Mouse (Mus musculus): Measurements from ENCODE around the gene Cacng1. TPM values are rescaled to one million over a fixed set of nuclear protein-coding genes. Genes with fewer than 3 reads are reported as not detected.
A peak's percentile ranks its signal among the peaks of the same experiment; 100 is the strongest.

Cacng1 gene
- 0.33 TPM in 1 of 2 replicates, not detected in the other for polyA plus RNA-seq (2015; fragmentation: Nextera tagmentation; extraction: Ambion mirVana)

DNA sequence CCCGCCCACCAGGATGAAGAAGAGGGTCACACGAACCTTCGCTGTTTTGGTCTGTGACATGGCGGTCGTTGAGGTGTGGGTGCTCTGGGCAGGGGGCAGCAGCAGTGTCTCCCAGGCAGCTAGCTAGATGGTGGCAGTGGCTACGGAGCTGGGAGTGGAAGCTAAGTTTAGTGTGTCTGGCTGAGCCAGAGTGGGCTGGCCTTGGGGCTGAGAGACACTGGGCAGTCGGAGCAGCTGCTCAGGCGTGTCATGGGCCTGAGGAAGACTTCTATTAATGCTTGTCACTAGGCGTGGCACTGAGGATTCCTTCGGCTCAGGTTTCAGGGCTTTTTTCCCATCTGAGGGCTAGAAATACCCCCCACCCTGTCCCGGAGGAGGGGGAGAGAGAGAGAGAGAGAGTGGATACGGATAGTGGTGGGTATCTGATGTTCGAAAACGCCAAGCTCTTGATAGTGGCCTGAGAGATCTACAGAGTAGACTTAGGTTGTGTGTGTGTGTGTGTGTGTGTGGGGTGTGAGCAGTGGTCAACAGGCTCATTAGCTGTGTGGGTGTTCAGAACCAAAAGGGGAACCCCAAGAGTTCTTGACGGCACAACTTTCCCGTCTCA is at the start of gene Cacng1:
Cacng1 (minus strand) TSS at position 191 of the 607 bp plus-strand sequence.
- no peak for ATAC-seq
- no peak within 1 kb of the TSS for H3K9ac ChIP-seq
- no peaks in the 10 kb centered on the region for H3K4me1 ChIP-seq
- WGBS: 83% methylated on average over 16 of the region's 16 CpGs
- no peaks in the 10 kb centered on the region for H3K9me3 ChIP-seq (replicated peaks)
- H3K36me3 ChIP-seq (ENCODE audit: poor library complexity, severe bottlenecking): no peaks in the 10 kb centered on the region
- no peaks in the 10 kb centered on the region for H3K27me3 ChIP-seq
- no peak within 1 kb of the TSS for H3K4me2 ChIP-seq
- no peak within 1 kb of the TSS for H3K4me3 ChIP-seq
- no peak within 1 kb of the TSS for H3K27ac ChIP-seq

DNA sequence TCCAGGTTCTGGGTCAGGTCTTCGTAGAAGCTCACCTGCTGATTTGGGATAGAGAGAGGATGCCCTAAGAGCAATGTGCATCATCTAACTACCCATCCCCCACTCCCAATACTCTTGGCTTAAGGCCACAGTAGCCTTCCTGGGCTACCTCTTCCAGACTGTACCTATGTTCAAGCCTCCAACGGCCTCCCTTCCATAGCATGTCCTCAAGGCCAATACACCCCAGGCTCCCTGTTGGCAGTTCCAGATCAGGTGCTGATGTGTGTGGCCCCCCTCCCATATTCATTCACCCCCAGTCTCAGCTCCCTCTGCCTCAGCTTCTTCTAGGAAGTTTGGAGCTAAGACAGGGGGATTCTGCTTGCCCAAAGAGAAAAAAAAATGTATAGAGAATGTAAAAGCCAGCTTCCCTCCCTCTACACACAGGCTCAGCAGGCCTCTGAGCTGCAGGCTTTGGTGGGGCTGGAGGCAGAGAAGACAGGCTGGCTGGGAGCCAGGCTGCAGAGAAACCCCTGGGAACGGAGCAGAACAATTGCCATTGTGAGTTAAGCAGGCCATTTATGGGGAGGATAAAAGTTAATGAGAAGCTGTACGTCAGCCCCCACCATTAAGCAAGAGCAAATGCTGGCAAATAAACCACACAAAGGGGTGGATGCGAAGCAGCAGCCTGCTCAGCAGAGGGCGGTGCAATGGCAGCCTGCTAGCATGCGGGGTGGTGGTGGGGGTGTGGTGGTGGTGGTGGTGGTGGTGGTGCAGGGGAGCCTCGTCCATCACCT is 46.6 kb upstream of the Cacng1 start:
- Histone ChIP-seq H3K9me3 (replicated peaks) (no peaks in the 10 kb centered on the region), H3K4me2 (peak overlapping the region; percentile 33), H3K27me3 (no peaks in the 10 kb centered on the region), H3K9ac (0 out of 2 replicates have a peak overlapping the region, but pooled peaks have one; percentile 5), H3K27ac (peak overlapping the region; percentile 87), H3K4me1 (peaks cover 70% of the 10 kb centered on the region), H3K36me3 (ENCODE audit: poor library complexity, severe bottlenecking) (peaks cover under 1% of the 10 kb centered on the region; the same call in 1 of the 2 replicates), H3K4me3 (no peak overlapping the region)
- 7% methylated on average over 8 of the region's 8 CpGs for WGBS
- ATAC-seq: peak; percentile 89

DNA sequence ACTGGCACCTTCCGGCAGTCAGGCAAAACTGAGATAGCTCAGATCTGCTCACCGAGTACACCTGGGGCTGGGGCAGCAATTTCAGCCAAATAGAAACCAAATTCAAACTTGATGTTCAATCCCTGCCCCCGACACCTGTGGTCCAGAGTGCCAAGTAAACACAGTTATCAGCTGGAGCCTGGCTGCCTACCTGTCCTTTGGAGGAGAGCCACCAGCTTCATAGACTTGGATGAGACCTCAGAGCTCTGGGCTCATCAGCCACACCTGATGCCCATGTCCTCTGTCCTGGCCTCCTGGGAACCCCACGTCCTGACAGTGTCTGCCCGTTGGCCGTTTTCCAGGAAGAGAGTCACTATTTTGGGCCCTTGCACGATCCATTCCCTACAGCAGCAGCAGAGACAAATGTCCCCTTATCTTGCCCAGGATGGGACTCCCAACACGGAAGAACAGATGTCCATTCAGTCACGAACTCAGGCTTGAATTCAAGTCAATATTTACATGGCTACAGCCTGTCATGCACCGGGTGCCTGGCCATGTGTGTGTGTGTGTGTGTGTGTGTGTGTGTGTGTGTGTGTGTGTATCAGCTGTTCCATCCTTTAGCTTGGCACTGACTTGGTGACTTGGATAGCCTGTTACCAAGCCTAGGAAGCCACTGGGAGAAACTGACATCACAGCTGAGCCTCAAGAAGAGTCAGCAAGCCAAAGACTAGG is 45.6 kb upstream of the Cacng1 start:
- H3K36me3 ChIP-seq (ENCODE audit: poor library complexity, severe bottlenecking): peaks cover 6% of the 10 kb centered on the region; the same call in 1 of the 2 replicates
- no peak overlapping the region for H3K4me3 ChIP-seq
- ATAC-seq: no peak
- H3K27me3 ChIP-seq: no peaks in the 10 kb centered on the region
- no peak overlapping the region for H3K9ac ChIP-seq
- peaks cover 63% of the 10 kb centered on the region for H3K4me1 ChIP-seq
- no peaks in the 10 kb centered on the region for H3K9me3 ChIP-seq (replicated peaks)
- 74% methylated on average over 10 of the region's 10 CpGs for WGBS
- H3K27ac ChIP-seq: peak overlapping the region; percentile 87; the same call in 1 of the 2 replicates
- no peak overlapping the region for H3K4me2 ChIP-seq

DNA sequence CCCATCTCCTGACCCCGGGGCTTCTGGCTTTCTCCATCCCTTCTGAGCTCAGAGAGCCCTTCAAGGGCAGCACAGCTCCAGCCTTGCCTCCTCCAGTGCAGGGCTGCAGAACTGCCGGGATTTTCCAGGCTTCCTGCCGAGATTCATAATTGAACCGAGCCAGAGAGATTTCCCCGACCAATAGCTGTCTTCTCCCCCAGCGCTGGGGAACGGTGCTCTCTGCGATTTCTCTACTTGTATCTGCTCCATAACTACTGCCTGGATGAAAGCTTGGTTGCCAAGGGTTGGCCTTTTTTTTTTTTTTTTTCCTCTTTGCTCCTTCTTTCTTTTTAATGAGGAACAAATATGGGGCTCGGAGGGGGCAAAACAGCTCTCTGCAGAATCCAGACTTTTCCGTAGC is 43.7 kb upstream of the Cacng1 start:
- WGBS: 14% methylated on average over 10 of the region's 10 CpGs
- Histone ChIP-seq H3K9me3 (replicated peaks) (no peaks in the 10 kb centered on the region), H3K4me3 (no peak overlapping the region), H3K36me3 (ENCODE audit: poor library complexity, severe bottlenecking) (peaks cover 6% of the 10 kb centered on the region; the same call in 1 of the 2 replicates), H3K4me2 (peak overlapping the region; percentile 17), H3K4me1 (peaks cover 61% of the 10 kb centered on the region), H3K27ac (0 out of 2 replicates have a peak overlapping the region, but pooled peaks have one; percentile 16), H3K27me3 (no peaks in the 10 kb centered on the region), H3K9ac (no peak overlapping the region)
- no peak for ATAC-seq

DNA sequence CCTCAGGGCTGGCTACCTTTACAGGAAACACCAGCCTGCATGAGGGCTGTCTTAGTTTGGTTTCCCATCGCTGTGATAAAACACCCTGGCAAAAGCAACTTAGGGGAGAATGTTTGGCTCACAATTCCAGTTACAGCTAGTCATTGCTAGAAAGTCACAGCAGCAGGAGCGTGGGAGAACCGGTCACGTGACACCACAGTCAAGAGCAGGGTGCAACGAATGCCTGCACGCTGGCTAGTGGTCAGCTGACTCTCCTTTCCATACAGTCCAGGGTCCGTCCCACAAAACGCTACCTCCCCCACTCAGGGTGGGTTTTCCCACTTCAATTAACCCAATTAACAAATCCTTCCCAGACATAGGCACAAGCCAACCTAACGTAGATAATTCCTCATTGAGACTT is 43.2 kb upstream of the Cacng1 start:
- H3K4me2 ChIP-seq: peak overlapping the region; percentile 17
- no peak for ATAC-seq
- peaks cover 58% of the 10 kb centered on the region for H3K4me1 ChIP-seq
- H3K27ac ChIP-seq: 0 out of 2 replicates have a peak overlapping the region, but pooled peaks have one; percentile 16
- WGBS: 48% methylated on average over 9 of the region's 9 CpGs
- H3K4me3 ChIP-seq: no peak overlapping the region
- no peak overlapping the region for H3K9ac ChIP-seq
- H3K27me3 ChIP-seq: no peaks in the 10 kb centered on the region
- H3K36me3 ChIP-seq (ENCODE audit: poor library complexity, severe bottlenecking): peaks cover 6% of the 10 kb centered on the region; the same call in 1 of the 2 replicates
- no peaks in the 10 kb centered on the region for H3K9me3 ChIP-seq (replicated peaks)

DNA sequence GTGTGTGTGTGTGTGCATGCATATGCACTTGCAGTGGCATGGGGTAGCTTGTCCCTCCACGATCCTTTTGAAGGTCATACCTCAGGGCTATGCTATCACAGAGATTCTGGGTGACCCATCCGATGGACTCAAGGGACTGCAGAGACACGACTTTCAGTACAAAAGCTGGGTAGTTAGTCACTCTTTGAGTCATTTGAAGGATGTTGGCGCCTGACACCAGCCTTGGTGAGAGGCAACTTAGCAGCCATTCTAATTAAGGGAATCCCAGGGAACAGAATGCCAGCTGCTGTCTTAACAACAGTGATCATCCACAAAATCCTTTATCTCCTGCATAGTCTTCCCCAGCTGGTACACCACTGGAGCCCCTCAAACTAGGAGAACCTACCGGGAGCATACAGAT is 32.8 kb upstream of the Cacng1 start:
- no peak for ATAC-seq
- no peaks in the 10 kb centered on the region for H3K9me3 ChIP-seq (replicated peaks)
- WGBS: 78% methylated on average over 5 of the region's 5 CpGs
- peaks cover 8% of the 10 kb centered on the region; the same call in 1 of the 2 replicates for H3K4me1 ChIP-seq
- no peak overlapping the region for H3K4me3 ChIP-seq
- H3K27me3 ChIP-seq: no peaks in the 10 kb centered on the region
- H3K9ac ChIP-seq: no peak overlapping the region
- H3K4me2 ChIP-seq: no peak overlapping the region
- H3K36me3 ChIP-seq (ENCODE audit: poor library complexity, severe bottlenecking): no peaks in the 10 kb centered on the region
- H3K27ac ChIP-seq: no peak overlapping the region

DNA sequence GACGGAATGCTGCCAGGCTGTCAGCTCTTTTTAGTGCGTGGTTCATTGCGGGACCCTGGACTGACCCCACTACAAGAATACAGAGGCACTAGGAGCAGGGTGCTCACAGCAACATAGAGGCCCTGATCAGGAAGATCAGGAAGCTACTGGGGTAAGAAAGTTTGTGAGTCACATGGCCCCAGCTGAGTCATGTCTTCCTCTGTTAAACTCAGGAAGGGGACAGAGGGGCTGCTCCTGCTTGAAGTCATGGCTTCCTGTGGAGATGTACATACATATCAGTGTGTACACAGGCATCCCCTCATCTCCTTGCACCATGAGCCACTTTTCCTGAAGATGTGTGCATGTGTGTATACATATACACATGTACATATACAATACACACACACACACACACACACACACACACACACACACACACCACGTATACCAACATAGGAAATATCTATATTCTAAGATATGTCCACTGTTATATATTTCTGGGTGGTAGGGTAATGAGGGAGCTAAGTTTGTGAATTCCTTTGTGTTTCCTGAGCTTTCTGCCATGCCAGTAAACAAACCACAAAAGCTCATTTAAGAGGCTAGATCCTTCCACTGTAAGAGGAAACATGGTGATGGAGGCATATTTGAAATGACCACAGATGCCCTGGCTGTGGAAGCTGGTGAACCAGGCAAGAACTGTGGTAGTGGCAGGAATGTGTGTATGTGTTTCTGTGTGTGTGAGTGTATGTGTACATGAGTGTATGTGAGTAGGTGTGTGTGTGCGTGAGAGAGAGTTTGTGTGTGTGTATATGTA is 32.1 kb upstream of the Cacng1 start:
- no peak overlapping the region for H3K4me3 ChIP-seq
- H3K27me3 ChIP-seq: no peaks in the 10 kb centered on the region
- no peaks in the 10 kb centered on the region for H3K36me3 ChIP-seq (ENCODE audit: poor library complexity, severe bottlenecking)
- 91% methylated on average over 5 of the region's 5 CpGs for WGBS
- no peak for ATAC-seq
- H3K9ac ChIP-seq: no peak overlapping the region
- no peak overlapping the region for H3K27ac ChIP-seq
- H3K4me1 ChIP-seq: peaks cover 3% of the 10 kb centered on the region; the same call in 1 of the 2 replicates
- H3K4me2 ChIP-seq: no peak overlapping the region
- no peaks in the 10 kb centered on the region for H3K9me3 ChIP-seq (replicated peaks)

DNA sequence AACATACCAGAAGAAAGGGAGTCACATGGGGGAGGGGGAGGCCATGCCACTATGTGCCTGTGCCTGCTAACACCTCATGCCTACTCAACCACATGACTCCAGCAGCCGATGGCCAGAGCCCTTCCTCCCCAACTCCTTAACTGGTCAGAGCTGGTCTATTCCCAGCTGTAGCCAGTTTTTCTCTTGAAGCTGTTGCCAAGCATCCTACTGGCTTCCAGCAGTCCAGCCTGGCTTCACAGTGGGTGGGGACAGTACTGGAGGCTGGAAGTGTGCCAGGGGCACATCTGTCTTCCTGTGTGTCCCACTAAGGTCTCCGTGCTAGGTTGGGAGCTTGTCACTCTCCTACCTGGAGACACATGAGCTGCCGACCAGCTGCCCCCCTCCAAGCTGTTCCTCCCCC is 26.8 kb upstream of the Cacng1 start:
- no peak overlapping the region for H3K9ac ChIP-seq
- H3K27ac ChIP-seq: no peak overlapping the region
- H3K9me3 ChIP-seq (replicated peaks): no peaks in the 10 kb centered on the region
- no peak overlapping the region for H3K4me3 ChIP-seq
- H3K4me1 ChIP-seq: peaks cover 28% of the 10 kb centered on the region
- ATAC-seq: no peak
- H3K4me2 ChIP-seq: no peak overlapping the region
- peaks cover 31% of the 10 kb centered on the region for H3K36me3 ChIP-seq (ENCODE audit: poor library complexity, severe bottlenecking)
- WGBS: 57% methylated on average over 3 of the region's 3 CpGs
- H3K27me3 ChIP-seq: no peaks in the 10 kb centered on the region

DNA sequence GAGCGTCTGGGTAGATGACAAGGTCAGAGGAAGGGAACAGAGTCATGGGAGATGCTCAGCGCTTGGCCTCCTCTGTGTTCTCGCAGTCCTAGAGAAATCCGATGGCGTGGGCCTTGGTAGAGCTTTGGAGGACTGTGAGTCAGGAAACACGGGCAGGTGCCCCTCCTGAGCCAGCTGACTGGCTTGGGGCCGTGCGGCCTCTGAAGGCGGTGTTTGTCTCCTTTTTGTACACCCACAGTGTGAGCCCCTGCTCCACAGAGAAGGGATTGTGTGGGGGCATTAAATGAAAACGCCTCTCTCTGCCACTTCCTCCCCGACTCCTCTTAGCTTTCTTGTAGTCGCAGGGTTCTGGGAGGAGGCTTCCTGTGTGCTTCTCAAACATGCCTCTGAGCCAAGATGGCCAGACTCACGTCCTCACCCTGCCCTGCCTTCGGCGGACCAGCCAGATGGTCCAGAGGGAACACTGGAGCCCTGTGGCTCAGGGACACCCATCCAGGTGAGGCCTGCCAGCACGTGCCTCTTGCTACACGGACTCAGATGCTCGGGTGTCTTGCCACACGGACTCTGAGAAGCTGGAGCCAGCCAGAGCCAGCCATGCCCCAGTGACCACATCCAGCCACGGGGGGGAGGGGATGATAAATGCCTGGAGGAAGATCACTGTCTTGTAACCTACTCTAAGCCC is 22.2 kb upstream of the Cacng1 start:
- Histone ChIP-seq H3K4me1 (peaks cover 28% of the 10 kb centered on the region), H3K9ac (no peak overlapping the region), H3K9me3 (replicated peaks) (no peaks in the 10 kb centered on the region), H3K4me3 (no peak overlapping the region), H3K27ac (no peak overlapping the region), H3K36me3 (ENCODE audit: poor library complexity, severe bottlenecking) (peaks cover 75% of the 10 kb centered on the region), H3K4me2 (no peak overlapping the region), H3K27me3 (no peaks in the 10 kb centered on the region)
- no peak for ATAC-seq
- 87% methylated on average over 20 of the region's 20 CpGs for WGBS

DNA sequence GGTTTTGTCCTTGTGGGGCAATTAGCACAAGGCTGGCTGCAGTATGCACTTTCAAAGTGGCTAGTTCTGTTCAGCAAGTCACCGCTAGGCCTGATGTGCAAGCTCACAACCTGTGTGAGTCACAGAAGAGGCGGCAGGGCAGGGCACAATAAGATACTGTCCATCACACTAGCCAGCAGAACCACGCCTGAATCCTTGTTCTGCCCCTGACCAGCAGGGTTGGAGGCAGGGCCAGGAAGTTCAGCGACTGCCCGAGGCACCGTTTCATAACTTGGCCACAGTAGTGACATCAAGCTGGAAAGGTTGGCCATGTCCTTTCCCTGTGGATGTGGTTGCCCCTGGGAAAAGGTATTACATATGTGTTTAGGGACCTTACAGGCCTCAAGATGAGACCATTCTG is 21.6 kb upstream of the Cacng1 start:
- Histone ChIP-seq H3K9me3 (replicated peaks) (no peaks in the 10 kb centered on the region), H3K4me1 (peaks cover 22% of the 10 kb centered on the region), H3K27me3 (no peaks in the 10 kb centered on the region), H3K4me2 (no peak overlapping the region), H3K9ac (no peak overlapping the region), H3K27ac (no peak overlapping the region), H3K36me3 (ENCODE audit: poor library complexity, severe bottlenecking) (peaks cover 81% of the 10 kb centered on the region), H3K4me3 (no peak overlapping the region)
- ATAC-seq: no peak
- 91% methylated on average over 6 of the region's 6 CpGs for WGBS

DNA sequence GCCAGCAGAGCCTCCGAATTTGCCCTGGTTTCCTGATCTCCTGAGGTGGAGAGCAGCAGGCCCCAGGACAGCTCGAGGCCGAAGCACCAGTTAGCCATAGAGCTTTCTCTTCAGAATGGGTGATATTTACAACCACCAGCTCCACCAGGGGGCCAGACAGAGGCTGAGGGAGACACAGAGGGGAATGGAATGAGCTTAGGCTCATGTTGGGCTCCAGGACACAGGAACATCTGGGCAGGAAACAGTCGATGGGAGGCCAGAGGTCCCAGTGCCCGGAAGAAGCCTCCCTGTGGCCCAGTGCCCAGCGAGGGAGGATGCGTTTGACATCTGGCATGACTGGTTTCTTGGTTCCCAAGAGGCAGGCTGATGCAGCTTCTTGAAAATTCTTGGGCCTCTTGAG is 17.8 kb upstream of the Cacng1 start:
- no peaks in the 10 kb centered on the region for H3K27me3 ChIP-seq
- no peak overlapping the region for H3K4me3 ChIP-seq
- H3K36me3 ChIP-seq (ENCODE audit: poor library complexity, severe bottlenecking): peaks cover 70% of the 10 kb centered on the region
- H3K4me1 ChIP-seq: no peaks in the 10 kb centered on the region
- no peak overlapping the region for H3K27ac ChIP-seq
- no peak overlapping the region for H3K9ac ChIP-seq
- H3K4me2 ChIP-seq: no peak overlapping the region
- 95% methylated on average over 7 of the region's 7 CpGs for WGBS
- H3K9me3 ChIP-seq (replicated peaks): no peaks in the 10 kb centered on the region
- no peak for ATAC-seq

Measured in forebrain, embryonic 13.5 days (tissue).